Mouse (Mus musculus) spleen, adult 2 months (tissue): ENCODE measurements around the gene Abcb8.

Source experiments
- CTCF ChIP-seq: fragments of 200-500 bp; IDR thresholded peaks from 2 replicates; pipeline ENCODE4 v1.5.1; 2011; ENCODE audit warnings: mild to moderate bottlenecking, inconsistent platforms; ENCODE audit not compliant: insufficient read depth, insufficient read length, insufficient replicate concordance; ENCODE audit errors: extremely low read depth
- POLR2A ChIP-seq: fragments of 200-500 bp; IDR thresholded peaks from 2 replicates; pipeline ENCODE4 v1.6.1; 2011; ENCODE audit warnings: low read depth, low read length, inconsistent platforms

- TF ChIP-seq CTCF (no peak), POLR2A (no peak)
Measured at GRCm38 (mm10) chr5:24441187-24441586, 47.7 kb downstream of the Abcb8 start.
